10 mouse cellular contexts compared by ENCODE assay signal in the genomic region with DNA sequence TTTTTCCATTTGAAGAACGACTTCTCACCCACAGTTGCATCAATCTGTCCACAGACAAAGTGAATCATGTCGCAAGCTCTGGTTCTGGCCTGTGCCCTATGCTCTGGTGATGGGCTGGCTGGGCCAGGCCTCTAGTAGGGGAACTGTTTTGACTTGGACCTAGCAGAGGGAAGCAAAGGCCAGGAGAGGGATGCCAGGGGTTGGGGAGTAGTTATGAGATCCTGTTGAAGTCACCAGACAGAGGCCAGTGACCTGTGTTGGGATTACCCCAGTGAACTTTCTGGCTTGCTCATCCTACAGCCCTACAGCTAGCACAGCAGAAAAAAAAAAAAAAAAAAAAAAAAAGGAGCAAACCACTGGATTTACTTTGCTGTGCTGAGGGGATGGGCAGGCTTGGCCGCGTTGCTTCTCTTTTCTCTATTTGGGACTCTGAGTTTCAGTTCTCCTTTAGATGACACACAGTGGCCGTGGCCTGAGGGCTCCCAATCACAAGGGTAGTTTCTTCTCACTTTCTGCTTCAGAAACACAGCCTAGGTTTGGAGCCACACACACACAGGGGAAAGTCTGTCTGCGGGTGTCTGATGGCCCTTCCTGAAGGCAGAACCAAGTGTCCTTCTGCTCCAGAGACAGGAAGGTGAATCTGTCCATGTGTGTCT.
DNase-seq lines count a peak whose midpoint lies in the region; ATAC-seq lines count a peak whose summit lies in the region.
"Had no signal": no experiment of that assay in that cellular context is flagged by ENCODE, and none has a peak within 500 bp of the region (broad histone marks: within the 10 kb centered on the region; RNA-seq: fewer than 3 reads in every experiment).

No protein-coding gene starts in this region.

- intact Hi-C loops in heart, postnatal 10 days (cut with DNase I) = no loop called here

- no peak for DNase-seq in heart, postnatal 10 days
- DNase-seq in NIH3T3 (ENCODE audit: low read depth) = peak; percentile 31
- no peak for DNase-seq in frontal cortex, postnatal 10 days (ENCODE audit: low spot score in 2 of 2)
- no peak for DNase-seq in embryo, embryonic 9.5 days (ENCODE audit: extremely low spot score)
- no peak for DNase-seq in kidney, postnatal 14 days

- 0 out of 2 replicates have a peak, but pooled peaks have one; percentile 18 for ATAC-seq in heart, embryonic 15.5 days (replicated peaks; ENCODE audit: insufficient number of reproducible peaks, insufficient read depth, low FRiP score, low read depth)
- ATAC-seq in liver, embryonic 16.5 days (ENCODE audit: low read depth) = peak; percentile 50
- peak; percentile 59 for ATAC-seq in monocyte, adult 5-6 weeks (replicated peaks; ENCODE audit: insufficient number of reproducible peaks, low FRiP score, low TSS enrichment, poor library complexity, severe bottlenecking)

- H3K4me3 ChIP-seq in heart, embryonic 15.5 days = no peak overlapping the region
- H3K4me3 ChIP-seq in liver, embryonic 16.5 days (ENCODE audit: low read depth, low read length) = no peak overlapping the region
- H3K4me3 ChIP-seq: left cerebral cortex, adult 2 months; midbrain, embryonic 12.5 days had no signal

- no peaks in the 10 kb centered on the region for H3K4me1 ChIP-seq in heart, embryonic 15.5 days (replicated peaks)
- H3K4me1 ChIP-seq in liver, embryonic 16.5 days (ENCODE audit: control insufficient read depth, low read depth, low read length) = no peaks in the 10 kb centered on the region; the same call in 1 of the 2 replicates
- H3K4me1 ChIP-seq: midbrain, embryonic 12.5 days had no signal

- no peak overlapping the region for H3K9ac ChIP-seq in heart, embryonic 15.5 days
- H3K9ac ChIP-seq in liver, embryonic 16.5 days (ENCODE audit: low read depth, low read length) = no peak overlapping the region
- H3K9ac ChIP-seq: midbrain, embryonic 12.5 days had no signal

- H3K27ac ChIP-seq in heart, embryonic 15.5 days = no peak overlapping the region
- peak overlapping the region; percentile 41; the same call in 1 of the 2 replicates for H3K27ac ChIP-seq in liver, embryonic 16.5 days (ENCODE audit: low read length)
- H3K27ac ChIP-seq: left cerebral cortex, adult 2 months; midbrain, embryonic 12.5 days had no signal

- peaks cover 56% of the 10 kb centered on the region for H3K27me3 ChIP-seq in heart, embryonic 15.5 days
- no peaks in the 10 kb centered on the region for H3K27me3 ChIP-seq in liver, embryonic 16.5 days (ENCODE audit: control insufficient read depth, insufficient read depth, low read depth, low read length)

- H3K36me3 ChIP-seq in heart, embryonic 15.5 days = no peaks in the 10 kb centered on the region
- H3K36me3 ChIP-seq in liver, embryonic 16.5 days (ENCODE audit: control insufficient read depth, insufficient read depth) = no peaks in the 10 kb centered on the region
- H3K36me3 ChIP-seq: midbrain, embryonic 12.5 days had no signal

- H3K4me2 ChIP-seq in heart, embryonic 15.5 days = no peak overlapping the region
- H3K4me2 ChIP-seq in liver, embryonic 16.5 days (ENCODE audit: low read depth, low read length) = no peak overlapping the region
- H3K4me2 ChIP-seq: midbrain, embryonic 12.5 days had no signal

- H3K9me3 ChIP-seq in heart, embryonic 15.5 days (replicated peaks) = no peaks in the 10 kb centered on the region
- no peaks in the 10 kb centered on the region for H3K9me3 ChIP-seq in liver, embryonic 16.5 days (replicated peaks; ENCODE audit: control insufficient read depth, low read length)
- H3K9me3 ChIP-seq: midbrain, embryonic 12.5 days had no signal

- WGBS in heart, embryonic 15.5 days = 76% methylated on average over 6 of the region's 6 CpGs
- whole genome bisulfite sequencing in liver, embryonic 16.5 days (ENCODE audit: insufficient replicate concordance) = 32% methylated on average over 6 of the region's 6 CpGs
